Mouse (Mus musculus) intestine, embryonic 16.5 days (tissue): ENCODE data around the gene Tuba1c. TPM values are rescaled to one million over a fixed set of nuclear protein-coding genes. Genes with fewer than 3 reads are reported as not detected.

Source experiments
- ATAC-seq: fragments of 200-750 bp; cut with Nextera tagmentation; 2 replicates; pipeline ENCODE4 v1.8.0; 2017; ENCODE audit warnings: moderate TSS enrichment, moderate library complexity
- H3K27ac ChIP-seq: fragments of 300-500 bp; sonication (generic); 2 replicates; pipeline ENCODE4 v1.5.1; 2014; ENCODE audit warnings: mild to moderate bottlenecking, low read length
- H3K27me3 ChIP-seq: fragments of 300-500 bp; sonication (generic); replicated peaks from 2 replicates; pipeline ENCODE4 v1.6.1; 2014; ENCODE audit warnings: low read length, control low read depth, mixed read lengths; ENCODE audit not compliant: control insufficient read depth, insufficient read depth
- H3K36me3 ChIP-seq: fragments of 300-500 bp; sonication (generic); 2 replicates; pipeline ENCODE4 v1.6.1; 2014; ENCODE audit warnings: low read length, control low read depth; ENCODE audit not compliant: control insufficient read depth, insufficient read depth
- H3K4me1 ChIP-seq: fragments of 300-500 bp; sonication (generic); 2 replicates; pipeline ENCODE4 v1.6.1; 2014; ENCODE audit warnings: low read length, control low read depth, mixed read lengths; ENCODE audit not compliant: control insufficient read depth, insufficient read depth
- H3K4me2 ChIP-seq: fragments of 300-500 bp; sonication (generic); 2 replicates; pipeline ENCODE4 v1.6.1; 2014; ENCODE audit warnings: low read depth, low read length, control low read depth
- H3K4me3 ChIP-seq: fragments of 300-500 bp; sonication (generic); 2 replicates; pipeline ENCODE4 v1.5.1; 2014; ENCODE audit warnings: mild to moderate bottlenecking, low read length
- H3K9ac ChIP-seq: fragments of 300-500 bp; sonication (generic); 2 replicates; pipeline ENCODE4 v1.6.1; 2014; ENCODE audit warnings: low read depth, low read length
- H3K9me3 ChIP-seq: fragments of 300-500 bp; sonication (generic); 2 replicates; pipeline ENCODE4 v1.6.1; 2016; ENCODE audit warnings: low read length, control low read depth; ENCODE audit not compliant: control insufficient read depth
- WGBS: fragments of 180-500 bp; shearing (Covaris S2); extraction: QIAGEN DNeasy Blood & Tissue Kit; methylation state at CpG from one replicate; pipeline ENCODE4 v1.1.7; 2014; 5-methylcytosine and 5-hydroxymethylcytosine counted together
- polyA plus RNA-seq: library from polyadenylated mRNA; unstranded; fragments of >200 nt; fragmentation: Nextera tagmentation; extraction: Ambion mirVana; gene quantifications from 2 replicates; pipeline ENCODE4 v1.2.1, GENCODE M21; 2015

Tuba1c gene
- polyA plus RNA-seq = 295 and 311 TPM in 2 replicates

- peak; percentile 93 for ATAC-seq
- H3K27me3 ChIP-seq = no peaks in the 10 kb centered on the region
- peak within 1 kb of the TSS; percentile 97 for H3K27ac ChIP-seq
- H3K4me1 ChIP-seq = peaks cover 21% of the 10 kb centered on the region
- H3K9me3 ChIP-seq = no peaks in the 10 kb centered on the region
- WGBS = under 1% methylated on average over 52 of the region's 52 CpGs
- H3K4me3 ChIP-seq = peak within 1 kb of the TSS; percentile 69
- H3K4me2 ChIP-seq = peak within 1 kb of the TSS; percentile 86
- peaks cover 2% of the 10 kb centered on the region; the same call in 1 of the 2 replicates for H3K36me3 ChIP-seq
- peak within 1 kb of the TSS; percentile 81 for H3K9ac ChIP-seq
Measured at GRCm38 (mm10) chr15:99029619-99030584, at the start of gene Tuba1c. Gene Tuba1c, plus strand, starts transcription at chr15:99029891.

DNA sequence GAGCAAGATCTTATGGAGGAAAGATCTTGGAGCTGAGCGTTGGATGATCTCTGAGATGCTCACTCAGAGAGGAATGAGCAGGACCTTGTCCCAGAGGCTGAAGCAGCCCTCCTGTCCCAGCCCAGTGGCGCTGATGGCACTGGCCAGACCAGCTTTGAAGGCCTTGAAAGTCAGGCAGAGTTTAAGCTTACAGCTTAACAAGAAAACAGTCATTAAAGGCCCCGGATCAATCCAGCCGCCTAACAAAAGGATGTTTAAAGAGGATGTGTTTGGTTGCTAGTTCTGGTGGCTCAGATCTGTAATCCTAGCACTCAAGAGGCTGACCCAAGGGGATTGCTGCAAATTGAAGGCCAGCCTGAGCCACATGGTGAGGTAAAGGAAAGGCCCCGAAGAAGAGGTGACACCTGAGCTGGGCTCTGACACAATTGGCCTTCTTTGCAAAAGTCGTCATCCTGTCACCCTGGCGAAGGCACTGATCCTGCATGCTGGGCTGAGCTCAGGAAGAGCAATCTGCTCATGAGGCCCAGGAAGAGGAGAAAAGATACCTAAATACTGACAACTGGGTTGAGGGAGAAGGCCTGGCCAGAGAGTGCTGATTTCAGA lies 49.6 kb upstream of the Tuba1c start:
- Histone ChIP-seq H3K4me3 (no peak overlapping the region), H3K4me1 (peaks cover 18% of the 10 kb centered on the region), H3K9ac (no peak overlapping the region), H3K9me3 (no peaks in the 10 kb centered on the region), H3K27me3 (no peaks in the 10 kb centered on the region), H3K36me3 (no peaks in the 10 kb centered on the region), H3K27ac (no peak overlapping the region), H3K4me2 (no peak overlapping the region)
- no peak for ATAC-seq
- WGBS = 54% methylated on average over 7 of the region's 7 CpGs

GRCm38 (mm10) chr15:98982100-98982499 lies 47.6 kb upstream of the Tuba1c start:
- Histone ChIP-seq H3K36me3 (no peaks in the 10 kb centered on the region), H3K27ac (no peak overlapping the region), H3K4me3 (no peak overlapping the region), H3K4me2 (no peak overlapping the region), H3K9ac (0 out of 2 replicates have a peak overlapping the region, but pooled peaks have one; percentile 7), H3K9me3 (no peaks in the 10 kb centered on the region), H3K27me3 (no peaks in the 10 kb centered on the region), H3K4me1 (peaks cover 22% of the 10 kb centered on the region)
- no peak for ATAC-seq
- 66% methylated on average over 6 of the region's 6 CpGs for WGBS

- H3K27ac ChIP-seq = 0 out of 2 replicates have a peak overlapping the region, but pooled peaks have one; percentile 3
Measured at GRCm38 (mm10) chr15:98983431-98984081, 46.1 kb upstream of the Tuba1c start.

GRCm38 (mm10) chr15:98984681-98985080 lies 45.0 kb upstream of the Tuba1c start:
- H3K9ac ChIP-seq = peak overlapping the region; percentile 25; the same call in 1 of the 2 replicates
- H3K9me3 ChIP-seq = no peaks in the 10 kb centered on the region
- no peak for ATAC-seq
- peaks cover 19% of the 10 kb centered on the region; the same call in 1 of the 2 replicates for H3K4me1 ChIP-seq
- no peaks in the 10 kb centered on the region for H3K36me3 ChIP-seq
- H3K4me2 ChIP-seq = 0 out of 2 replicates have a peak overlapping the region, but pooled peaks have one; percentile 75
- H3K27ac ChIP-seq = 0 out of 2 replicates have a peak overlapping the region, but pooled peaks have one; percentile 1
- 65% methylated on average over 6 of the region's 6 CpGs for WGBS
- no peak overlapping the region for H3K4me3 ChIP-seq
- no peaks in the 10 kb centered on the region for H3K27me3 ChIP-seq

More at GRCm38 (mm10) chr15:98983431-98984081, 46.1 kb upstream of the Tuba1c start:
- H3K27me3 ChIP-seq = no peaks in the 10 kb centered on the region
- H3K4me3 ChIP-seq = no peak overlapping the region
- 47% methylated on average over 16 of the region's 16 CpGs for WGBS
- no peaks in the 10 kb centered on the region for H3K9me3 ChIP-seq
- H3K4me1 ChIP-seq = peaks cover 19% of the 10 kb centered on the region; the same call in 1 of the 2 replicates
- 0 out of 2 replicates have a peak overlapping the region, but pooled peaks have one; percentile 3 for H3K9ac ChIP-seq
- no peak overlapping the region for H3K4me2 ChIP-seq
- no peak for ATAC-seq
- H3K36me3 ChIP-seq = no peaks in the 10 kb centered on the region

GRCm38 (mm10) chr15:98985240-98985981 lies 44.3 kb upstream of the Tuba1c start:
- Histone ChIP-seq H3K27me3 (no peaks in the 10 kb centered on the region), H3K4me2 (peak overlapping the region; percentile 75), H3K36me3 (no peaks in the 10 kb centered on the region), H3K27ac (peak overlapping the region; percentile 94), H3K9me3 (no peaks in the 10 kb centered on the region), H3K4me3 (peak overlapping the region; percentile 63), H3K4me1 (peaks cover 19% of the 10 kb centered on the region; the same call in 1 of the 2 replicates), H3K9ac (peak overlapping the region; percentile 81)
- WGBS = 3% methylated on average over 29 of the region's 29 CpGs
- ATAC-seq = peak; percentile 88

- Histone ChIP-seq H3K27me3 (no peaks in the 10 kb centered on the region), H3K4me3 (peak overlapping the region; percentile 63), H3K4me2 (peak overlapping the region; percentile 75), H3K9ac (peak overlapping the region; percentile 81), H3K27ac (peak overlapping the region; percentile 94), H3K4me1 (peaks cover 25% of the 10 kb centered on the region), H3K36me3 (no peaks in the 10 kb centered on the region), H3K9me3 (no peaks in the 10 kb centered on the region)
- no peak for ATAC-seq
- WGBS = 45% methylated on average over 12 of the region's 12 CpGs
Measured at GRCm38 (mm10) chr15:98985982-98986715, 43.5 kb upstream of the Tuba1c start.

- H3K4me2 ChIP-seq = no peak overlapping the region
- H3K4me1 ChIP-seq = peaks cover 26% of the 10 kb centered on the region
- H3K9me3 ChIP-seq = no peaks in the 10 kb centered on the region
- no peak overlapping the region for H3K4me3 ChIP-seq
- ATAC-seq = no peak
- peak overlapping the region; percentile 52 for H3K27ac ChIP-seq
- no peaks in the 10 kb centered on the region for H3K27me3 ChIP-seq
- H3K36me3 ChIP-seq = no peaks in the 10 kb centered on the region
- WGBS = 48% methylated on average over 7 of the region's 7 CpGs
- no peak overlapping the region for H3K9ac ChIP-seq
Measured at GRCm38 (mm10) chr15:98987077-98987630, 42.5 kb upstream of the Tuba1c start.
